Mouse (Mus musculus) neural tube, embryonic 15.5 days (tissue): ENCODE results near the gene Itih5. TPM values are rescaled to one million over a fixed set of nuclear protein-coding genes. Genes with fewer than 3 reads are reported as not detected.

Experiments used
- ATAC-seq: fragments of 200-750 bp; cut with Nextera tagmentation; 2 replicates; pipeline ENCODE4 v1.8.0; 2017; ENCODE audit warnings: mild to moderate bottlenecking, moderate TSS enrichment, moderate library complexity; ENCODE audit not compliant: low FRiP score
- H3K27ac ChIP-seq: fragments of 300-500 bp; sonication (generic); replicated peaks from 2 replicates; pipeline ENCODE4 v1.5.1; 2015; ENCODE audit warnings: mild to moderate bottlenecking, inconsistent platforms
- H3K27me3 ChIP-seq: fragments of 300-500 bp; sonication (generic); replicated peaks from 2 replicates; pipeline ENCODE4 v1.6.1; 2015; ENCODE audit warnings: inconsistent platforms
- H3K36me3 ChIP-seq: fragments of 300-500 bp; sonication (generic); 2 replicates; pipeline ENCODE4 v1.6.1; 2015; ENCODE audit warnings: inconsistent platforms
- H3K4me1 ChIP-seq: fragments of 300-500 bp; sonication (generic); 2 replicates; pipeline ENCODE4 v1.6.1; 2015; ENCODE audit warnings: inconsistent platforms
- H3K4me2 ChIP-seq: fragments of 300-500 bp; sonication (generic); 2 replicates; pipeline ENCODE4 v1.6.1; 2015; ENCODE audit warnings: inconsistent platforms, mild to moderate bottlenecking, moderate library complexity
- H3K4me3 ChIP-seq: fragments of 300-500 bp; sonication (generic); replicated peaks from 2 replicates; pipeline ENCODE4 v1.5.1; 2015; ENCODE audit warnings: mild to moderate bottlenecking, inconsistent platforms
- H3K9ac ChIP-seq: fragments of 300-500 bp; sonication (generic); replicated peaks from 2 replicates; pipeline ENCODE4 v1.6.1; 2015; ENCODE audit warnings: mild to moderate bottlenecking, inconsistent platforms
- H3K9me3 ChIP-seq: fragments of 300-500 bp; sonication (generic); replicated peaks from 2 replicates; pipeline ENCODE4 v1.6.1; 2016; ENCODE audit warnings: inconsistent platforms
- WGBS: fragments of 180-500 bp; shearing (Covaris S2); methylation state at CpG from one replicate; pipeline ENCODE4 v1.1.7; 2015; ENCODE audit warnings: mixed read lengths; 5-methylcytosine and 5-hydroxymethylcytosine counted together
- polyA plus RNA-seq: library from polyadenylated mRNA; unstranded; fragments of >200 nt; fragmentation: Nextera tagmentation; extraction: Ambion mirVana; gene quantifications from 2 replicates; pipeline ENCODE4 v1.2.1, GENCODE M21; 2015

Gene Itih5
- polyA plus RNA-seq, 1 experiment from 2014 or later: 7.5 TPM

GRCm38 (mm10) chr2:10295908-10296307, 142.5 kb downstream of the Itih5 start:
- Histone ChIP-seq H3K27me3 (peaks cover 26% of the 10 kb centered on the region), H3K9me3 (no peaks in the 10 kb centered on the region)

GRCm38 (mm10) chr2:10300244-10300643, 146.9 kb downstream of the Itih5 start:
- no peak overlapping the region for H3K27ac ChIP-seq
- no peak overlapping the region for H3K9ac ChIP-seq
- H3K9me3 ChIP-seq: no peaks in the 10 kb centered on the region
- 55% methylated on average over 7 of the region's 7 CpGs for WGBS
- H3K36me3 ChIP-seq: no peaks in the 10 kb centered on the region
- no peak overlapping the region for H3K4me2 ChIP-seq
- ATAC-seq: no peak
- H3K4me1 ChIP-seq: peaks cover 8% of the 10 kb centered on the region; the same call in 1 of the 2 replicates
- peaks cover 9% of the 10 kb centered on the region; the same call in 1 of the 2 replicates for H3K27me3 ChIP-seq
- no peak overlapping the region for H3K4me3 ChIP-seq

More at GRCm38 (mm10) chr2:10295908-10296307, 142.5 kb downstream of the Itih5 start:
- WGBS: 7% methylated on average over 11 of the region's 11 CpGs
- H3K4me3 ChIP-seq: no peak overlapping the region
- peaks cover 7% of the 10 kb centered on the region; the same call in 1 of the 2 replicates for H3K4me1 ChIP-seq
- no peak for ATAC-seq
- H3K27ac ChIP-seq: no peak overlapping the region
- no peaks in the 10 kb centered on the region for H3K36me3 ChIP-seq
- peak overlapping the region; percentile 19; the same call in 1 of the 2 replicates for H3K4me2 ChIP-seq
- no peak overlapping the region for H3K9ac ChIP-seq

- Histone ChIP-seq H3K4me2 (peak overlapping the region; percentile 55), H3K27me3 (peaks cover 9% of the 10 kb centered on the region; the same call in 1 of the 2 replicates), H3K36me3 (no peaks in the 10 kb centered on the region), H3K4me3 (peak overlapping the region; percentile 25), H3K4me1 (peaks cover 8% of the 10 kb centered on the region; the same call in 1 of the 2 replicates), H3K9ac (no peak overlapping the region), H3K9me3 (no peaks in the 10 kb centered on the region), H3K27ac (no peak overlapping the region)
- peak; percentile 59; the same call in 1 of the 2 replicates for ATAC-seq
- WGBS: 28% methylated on average over 10 of the region's 10 CpGs
Measured at GRCm38 (mm10) chr2:10300771-10301170, 147.4 kb downstream of the Itih5 start.

GRCm38 (mm10) chr2:10301391-10301790, 148.0 kb downstream of the Itih5 start:
- peaks cover 9% of the 10 kb centered on the region; the same call in 1 of the 2 replicates for H3K27me3 ChIP-seq
- no peak overlapping the region for H3K27ac ChIP-seq
- H3K9me3 ChIP-seq: no peaks in the 10 kb centered on the region
- 66% methylated on average over 3 of the region's 3 CpGs for WGBS
- no peak for ATAC-seq
- no peak overlapping the region for H3K4me2 ChIP-seq
- no peak overlapping the region for H3K9ac ChIP-seq
- peaks cover 4% of the 10 kb centered on the region; the same call in 1 of the 2 replicates for H3K4me1 ChIP-seq
- H3K36me3 ChIP-seq: no peaks in the 10 kb centered on the region
- no peak overlapping the region for H3K4me3 ChIP-seq

GRCm38 (mm10) chr2:10301997-10302396, 148.6 kb downstream of the Itih5 start:
- H3K4me3 ChIP-seq: no peak overlapping the region
- H3K9ac ChIP-seq: no peak overlapping the region
- no peaks in the 10 kb centered on the region for H3K9me3 ChIP-seq
- peaks cover 4% of the 10 kb centered on the region; the same call in 1 of the 2 replicates for H3K4me1 ChIP-seq
- 93% methylated on average over 9 of the region's 9 CpGs for WGBS
- no peak overlapping the region for H3K27ac ChIP-seq
- H3K27me3 ChIP-seq: 0 out of 2 replicates have a peak, but pooled peaks cover 5% of the 10 kb centered on the region
- no peak for ATAC-seq
- no peak overlapping the region for H3K4me2 ChIP-seq
- H3K36me3 ChIP-seq: no peaks in the 10 kb centered on the region

GRCm38 (mm10) chr2:10304911-10305310, 151.5 kb downstream of the Itih5 start:
- Histone ChIP-seq H3K27ac (no peak overlapping the region), H3K27me3 (0 out of 2 replicates have a peak, but pooled peaks cover 2% of the 10 kb centered on the region), H3K4me3 (no peak overlapping the region), H3K4me1 (peaks cover 4% of the 10 kb centered on the region; the same call in 1 of the 2 replicates), H3K36me3 (no peaks in the 10 kb centered on the region), H3K4me2 (no peak overlapping the region), H3K9me3 (no peaks in the 10 kb centered on the region), H3K9ac (no peak overlapping the region)
- ATAC-seq: no peak
- WGBS: 75% methylated on average over 3 of the region's 3 CpGs

Other genes starting within 250 kb of the Itih5 start
- 12.0 and 13.1 TPM in 2 replicates for gene Taf3, start 105.0 kb upstream of the Itih5 start, polyA plus RNA-seq
- gene Atp5c1, start 73.1 kb upstream of the Itih5 start, polyA plus RNA-seq: 622 and 639 TPM in 2 replicates
- 26.9 and 30.7 TPM in 2 replicates for gene Kin, start 73.0 kb upstream of the Itih5 start, polyA plus RNA-seq
- 1.2 and 2.6 TPM in 2 replicates for gene Itih2, start 22.2 kb upstream of the Itih5 start, polyA plus RNA-seq
- 6.5 and 7.1 TPM in 2 replicates for gene Sfmbt2, start 216.9 kb downstream of the Itih5 start, polyA plus RNA-seq